Mouse (Mus musculus): ENCODE data around the gene Esm1. TPM values are rescaled to one million over a fixed set of nuclear protein-coding genes. Genes with fewer than 3 reads are reported as not detected.
A peak's percentile ranks its signal among the peaks of the same experiment; 100 is the strongest.
"Not testable (repeated sequence)": the region's sequence is repeated elsewhere in the genome, so short reads cannot be mapped to it uniquely, and the experiment has no call there.

Esm1 gene
- total RNA-seq, 2 experiments from 2014 or later, result not detected

- ATAC-seq (replicated peaks; ENCODE audit: poor library complexity, severe bottlenecking), result peak; percentile 97
These were observed 17.6 kb downstream of the Esm1 start for GRCm38 (mm10) chr13:113227076-113227475.

- ATAC-seq (replicated peaks; ENCODE audit: poor library complexity, severe bottlenecking), result peak; percentile 25; the same call in 1 of the 2 replicates
These were observed 18.4 kb downstream of the Esm1 start for GRCm38 (mm10) chr13:113227666-113228463.

- peak; percentile 93 for ATAC-seq (replicated peaks; ENCODE audit: poor library complexity, severe bottlenecking)
These were observed 32.7 kb downstream of the Esm1 start for GRCm38 (mm10) chr13:113242129-113242528.

GRCm38 (mm10) chr13:113245025-113245424 lies 35.6 kb downstream of the Esm1 start:
- ATAC-seq (replicated peaks; ENCODE audit: poor library complexity, severe bottlenecking), result no peak

DNA sequence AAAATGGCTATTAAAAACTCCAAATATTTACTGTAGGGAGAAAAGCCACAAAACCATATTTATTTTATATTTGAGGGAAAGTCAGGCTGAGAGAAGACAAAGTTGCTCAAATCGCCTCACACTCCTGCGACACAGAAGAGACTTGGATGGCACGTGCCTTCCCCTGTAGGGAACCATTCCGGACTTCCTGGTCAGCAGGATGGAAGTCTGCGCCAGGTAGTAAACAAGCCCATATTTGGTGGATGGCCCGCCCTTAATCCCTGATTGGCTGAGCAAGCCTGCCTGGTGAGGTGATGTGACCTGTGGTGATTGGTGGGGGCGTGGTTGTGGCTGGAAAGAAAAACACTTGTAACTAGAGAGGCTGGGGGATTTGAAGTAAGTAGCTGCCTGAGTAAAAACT lies 43.1 kb downstream of the Esm1 start:
- ATAC-seq (replicated peaks; ENCODE audit: poor library complexity, severe bottlenecking), result not testable (repeated sequence)

DNA sequence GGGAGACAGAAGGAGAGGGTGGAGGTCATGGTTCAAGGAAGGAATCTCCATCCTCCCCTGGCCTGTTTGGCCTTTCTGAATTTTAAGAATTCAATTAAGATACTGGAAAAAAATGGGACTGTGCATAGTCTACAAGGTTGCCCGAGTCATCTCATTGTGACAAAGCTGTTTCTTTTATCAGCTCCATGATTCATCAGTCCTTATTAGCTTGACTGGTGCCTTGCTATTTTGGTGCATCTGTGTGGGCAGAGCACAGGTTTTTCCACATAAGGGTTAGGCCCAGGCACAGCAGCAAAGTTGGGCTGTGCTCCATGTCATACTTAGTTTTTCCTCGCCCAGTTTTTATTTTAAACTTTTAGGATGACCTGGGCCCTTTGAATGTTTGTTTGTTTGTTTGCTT lies 47.3 kb downstream of the Esm1 start:
- ATAC-seq (replicated peaks; ENCODE audit: poor library complexity, severe bottlenecking), result no peak

GRCm38 (mm10) chr13:113257190-113257589 lies 47.7 kb downstream of the Esm1 start:
- no peak for ATAC-seq (replicated peaks; ENCODE audit: poor library complexity, severe bottlenecking)

- ATAC-seq (replicated peaks; ENCODE audit: poor library complexity, severe bottlenecking), result no peak
These were observed 49.8 kb downstream of the Esm1 start for GRCm38 (mm10) chr13:113259237-113259636.

GRCm38 (mm10) chr13:113262822-113263221 lies 53.4 kb downstream of the Esm1 start:
- peak; percentile 10 for ATAC-seq (replicated peaks; ENCODE audit: poor library complexity, severe bottlenecking)

- no peak for ATAC-seq (replicated peaks; ENCODE audit: poor library complexity, severe bottlenecking)
These were observed 55.8 kb downstream of the Esm1 start for GRCm38 (mm10) chr13:113265257-113265656.

GRCm38 (mm10) chr13:113266495-113266951 lies 57.1 kb downstream of the Esm1 start:
- ATAC-seq (replicated peaks; ENCODE audit: poor library complexity, severe bottlenecking), result 0 out of 2 replicates have a peak, but pooled peaks have one; percentile 9

GRCm38 (mm10) chr13:113267204-113267603 lies 57.7 kb downstream of the Esm1 start:
- peak; percentile 91 for ATAC-seq (replicated peaks; ENCODE audit: poor library complexity, severe bottlenecking)

Other genes starting within 250 kb of the Esm1 start
- 1.7 TPM in 1 of 2 replicates, not detected in the other for gene Ccno, start 221.9 kb upstream of the Esm1 start, total RNA-seq (2014; fragmentation: Nextera tagmentation)
- gene Ccno, start 221.9 kb upstream of the Esm1 start, total RNA-seq (2017), result 1.3 and 6.3 TPM in 2 replicates
- not detected in 2 replicates for gene Mcidas, start 215.8 kb upstream of the Esm1 start, total RNA-seq (2014; fragmentation: Nextera tagmentation)
- gene Mcidas, start 215.8 kb upstream of the Esm1 start, total RNA-seq (2017), result not detected in 2 replicates
- gene Cdc20b, start 174.5 kb upstream of the Esm1 start, total RNA-seq (2014; fragmentation: Nextera tagmentation), result not detected in 2 replicates
- not detected in 2 replicates for gene Cdc20b, start 174.5 kb upstream of the Esm1 start, total RNA-seq (2017)
- gene Gpx8, start 163.2 kb upstream of the Esm1 start, total RNA-seq (2014; fragmentation: Nextera tagmentation), result not detected in 2 replicates
- not detected in 2 replicates for gene Gpx8, start 163.2 kb upstream of the Esm1 start, total RNA-seq (2017)
- gene Gzma, start 108.7 kb upstream of the Esm1 start, total RNA-seq (2014; fragmentation: Nextera tagmentation), result not detected in 2 replicates
- gene Gzma, start 108.7 kb upstream of the Esm1 start, total RNA-seq (2017), result 3.3 TPM in 1 of 2 replicates, not detected in the other
- gene Gzmk, start 16.2 kb downstream of the Esm1 start, total RNA-seq (2014; fragmentation: Nextera tagmentation), result not detected in 2 replicates
- not detected in 2 replicates for gene Gzmk, start 16.2 kb downstream of the Esm1 start, total RNA-seq (2017)
- gene BC067074, start 83.5 kb downstream of the Esm1 start, total RNA-seq (2014; fragmentation: Nextera tagmentation), result not detected in 2 replicates
- not detected in 2 replicates for gene BC067074, start 83.5 kb downstream of the Esm1 start, total RNA-seq (2017)